Mouse (Mus musculus): Measurements from ENCODE around the gene Gm20931.
"Not testable (repeated sequence)": the region's sequence is repeated elsewhere in the genome, so short reads cannot be mapped to it uniquely, and the experiment has no call there.

The Gm20931 gene

DNA sequence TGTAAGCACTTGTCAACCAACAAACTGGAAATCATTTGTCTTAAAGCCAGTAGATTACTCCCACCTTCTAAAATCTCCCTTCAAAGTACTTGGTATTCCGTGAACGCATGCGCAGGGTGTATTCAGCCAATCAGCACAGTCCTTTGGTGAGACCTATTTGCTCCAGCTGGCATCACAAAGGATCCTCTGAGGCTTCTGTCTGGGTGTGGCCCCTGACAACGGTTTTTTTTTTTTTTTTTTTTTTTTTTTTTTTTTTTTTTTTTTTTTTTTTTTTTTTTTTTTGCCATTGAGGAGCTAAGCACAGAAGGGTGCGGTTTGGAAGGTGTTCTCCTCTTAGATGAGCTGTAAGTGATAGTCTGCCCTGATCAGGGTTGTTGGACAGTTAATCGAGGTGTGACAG is at the start of gene Gm20931:
Gm20931 (plus strand) TSS at position 301 of the 400 bp plus-strand sequence.
- DNase-seq (ENCODE audit: low spot score), result not testable (repeated sequence)
